Mouse (Mus musculus): ENCODE results near the gene Dpf3.

- no peak for TF ChIP-seq GATA1 (IDR thresholded peaks at IDR 0.05; ENCODE audit: low read length)
- no peak for TF ChIP-seq TAL1 (IDR thresholded peaks at IDR 0.05; ENCODE audit: low read length)
Observed at GRCm38 (mm10) chr12:83248636-83249035, 238.9 kb downstream of the Dpf3 start.

All from erythroblast, embryonic 14.5 days (primary cell).